Mouse (Mus musculus) erythroblast, embryonic 14.5 days (primary cell): ENCODE data around the gene Olfr218.

Experiments
- GATA1 ChIP-seq: IDR thresholded peaks from 2 replicates; pipeline ENCODE4 v1.6.1; 2012; ENCODE audit warnings: low read length, inconsistent platforms, mixed read lengths
- TAL1 ChIP-seq: IDR thresholded peaks from 3 replicates; pipeline ENCODE4 v1.6.1; 2012; ENCODE audit warnings: low read length, inconsistent platforms, mixed read lengths

DNA sequence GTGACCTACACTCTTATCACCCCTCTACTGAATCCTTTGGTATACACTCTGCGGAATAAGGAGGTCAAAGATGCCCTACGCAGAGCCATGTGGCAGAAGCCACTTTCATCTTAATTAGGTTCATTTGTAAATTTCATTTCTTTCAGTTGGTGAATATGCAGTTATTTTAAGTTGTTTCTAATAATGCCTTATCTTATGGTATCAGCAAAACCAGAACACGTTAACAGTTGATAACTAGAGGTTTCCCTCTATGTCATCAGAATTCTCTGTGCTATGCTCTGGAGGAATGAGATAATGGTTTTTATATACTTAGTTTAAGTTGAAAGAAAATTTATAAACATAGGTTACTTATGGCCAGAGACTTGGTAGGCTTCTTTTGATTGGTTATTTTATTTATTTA is 18.9 kb downstream of the Olfr218 start:
- no peak for TF ChIP-seq TAL1
- TF ChIP-seq GATA1: no peak
